Mouse (Mus musculus): ENCODE measurements around the gene Cdk14.

DNA sequence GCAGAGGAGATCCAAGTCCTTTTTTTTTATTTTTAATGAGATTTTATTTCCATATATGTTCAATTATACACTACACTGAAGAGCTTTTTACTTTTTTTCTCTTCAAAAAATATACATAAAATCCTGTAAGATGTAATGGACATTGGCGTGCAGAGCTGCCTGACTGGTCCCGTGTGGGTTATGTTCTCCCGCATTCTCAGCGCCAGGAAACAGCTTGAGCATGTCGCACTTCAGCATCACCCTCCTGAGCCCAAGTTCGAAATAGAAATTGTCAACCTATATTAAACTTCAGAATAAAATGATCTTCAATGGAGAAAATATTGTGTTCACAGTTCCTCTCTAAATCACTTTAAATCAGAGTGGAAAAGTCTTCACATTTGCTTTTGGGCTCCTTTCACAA, 179.0 kb downstream of the Cdk14 start:
- TF ChIP-seq CTCF (IDR thresholded peaks at IDR 0.05; ENCODE audit: borderline replicate concordance, insufficient read depth, low read depth, low read length) (no peak), POLR2A (IDR thresholded peaks at IDR 0.05; ENCODE audit: borderline replicate concordance, insufficient read depth, low read length) (no peak)

Data from cerebellum, adult 2 months (tissue).